Mouse (Mus musculus): ENCODE measurements around the gene Gmeb2. TPM values are rescaled to one million over a fixed set of nuclear protein-coding genes. Genes with fewer than 3 reads are reported as not detected.
"Not testable (repeated sequence)": the region's sequence is repeated elsewhere in the genome, so short reads cannot be mapped to it uniquely, and the experiment has no call there.

The Gmeb2 gene
- polyA plus RNA-seq (2015; fragmentation: Nextera tagmentation; extraction: Ambion mirVana) = 18.1 and 19.4 TPM in 2 replicates

DNA sequence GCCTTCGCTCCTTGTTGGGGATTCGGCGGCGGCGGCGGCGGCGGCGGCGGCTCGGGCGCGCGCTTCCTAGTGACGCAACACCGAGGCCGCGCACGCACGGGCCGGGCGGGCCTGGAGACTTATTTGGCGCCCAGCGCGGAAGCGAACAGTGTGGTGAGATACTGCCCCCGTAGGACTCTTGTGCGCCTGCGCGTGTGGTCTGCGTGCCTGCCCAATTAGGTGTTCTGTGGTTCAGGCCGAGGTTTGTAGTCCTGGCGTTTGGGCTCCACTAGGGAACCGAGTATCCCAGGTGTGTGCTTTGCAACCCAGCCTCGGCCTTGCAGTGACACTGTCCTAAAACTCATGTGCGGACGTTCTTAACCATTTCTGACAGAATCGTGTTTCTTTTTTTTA, at the start of gene Gmeb2:
Gmeb2 (minus strand) TSS at position 78 of the 393 bp plus-strand sequence.
- peak; percentile 96 for ATAC-seq (replicated peaks)
- not testable (repeated sequence) for H3K27me3 ChIP-seq (replicated peaks); H3K36me3 ChIP-seq (replicated peaks); H3K9me3 ChIP-seq
- WGBS = 3% methylated on average over 32 of the region's 38 CpGs
- Histone ChIP-seq H3K4me1 (peaks cover 24% of the 10 kb centered on the region), H3K4me2 (peak within 1 kb of the TSS; percentile 61), H3K27ac (peak within 1 kb of the TSS; percentile 98), H3K4me3 (peak within 1 kb of the TSS; percentile 79), H3K9ac (peak within 1 kb of the TSS; percentile 92)

- H3K27me3 ChIP-seq (replicated peaks) = no peaks in the 10 kb centered on the region
- 57% methylated on average over 3 of the region's 3 CpGs for WGBS
- H3K4me2 ChIP-seq = no peak overlapping the region
- no peak for ATAC-seq (replicated peaks)
- H3K4me3 ChIP-seq = no peak overlapping the region
- H3K27ac ChIP-seq = no peak overlapping the region
- no peak overlapping the region for H3K9ac ChIP-seq
- H3K9me3 ChIP-seq = no peaks in the 10 kb centered on the region
- no peaks in the 10 kb centered on the region for H3K4me1 ChIP-seq
- H3K36me3 ChIP-seq (replicated peaks) = peaks cover 23% of the 10 kb centered on the region
Observed at GRCm38 (mm10) chr2:181334023-181334422, 46.2 kb upstream of the Gmeb2 start.

- ATAC-seq (replicated peaks) = no peak
- Histone ChIP-seq H3K9me3 (no peaks in the 10 kb centered on the region), H3K4me2 (no peak overlapping the region), H3K27ac (no peak overlapping the region), H3K36me3 (replicated peaks) (peaks cover 29% of the 10 kb centered on the region), H3K9ac (no peak overlapping the region), H3K27me3 (replicated peaks) (no peaks in the 10 kb centered on the region), H3K4me1 (no peaks in the 10 kb centered on the region), H3K4me3 (no peak overlapping the region)
Observed at GRCm38 (mm10) chr2:181332542-181332941, 44.7 kb upstream of the Gmeb2 start.

DNA sequence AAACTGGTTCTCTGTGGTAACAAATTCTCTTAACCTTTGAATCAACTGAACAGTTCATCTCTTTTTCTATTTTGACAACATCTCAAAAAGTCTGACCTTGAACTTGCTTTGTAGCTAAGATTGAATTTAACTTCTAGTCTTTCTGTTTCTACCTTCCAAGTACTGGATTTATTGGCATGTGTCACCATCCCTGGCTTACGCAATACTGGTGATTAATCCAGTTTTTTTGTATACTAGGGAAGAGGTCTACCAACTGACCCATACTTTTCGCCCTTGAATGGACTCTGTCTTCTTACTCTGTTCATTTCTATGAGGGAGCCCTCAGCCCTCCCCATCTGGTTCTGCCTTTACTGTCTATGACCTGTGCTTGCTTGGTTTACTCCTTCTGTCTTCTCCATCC, 38.3 kb upstream of the Gmeb2 start:
- no peak for ATAC-seq (replicated peaks)
- no peak overlapping the region for H3K4me2 ChIP-seq
- no peaks in the 10 kb centered on the region for H3K27me3 ChIP-seq (replicated peaks)
- no peaks in the 10 kb centered on the region for H3K4me1 ChIP-seq
- no peak overlapping the region for H3K4me3 ChIP-seq
- H3K9ac ChIP-seq = no peak overlapping the region
- peaks cover 37% of the 10 kb centered on the region for H3K36me3 ChIP-seq (replicated peaks)
- H3K9me3 ChIP-seq = no peaks in the 10 kb centered on the region
- WGBS = 94% methylated on average over 2 of the region's 2 CpGs
- H3K27ac ChIP-seq = no peak overlapping the region

- Histone ChIP-seq H3K4me1 (peaks cover 16% of the 10 kb centered on the region), H3K27me3 (replicated peaks) (no peaks in the 10 kb centered on the region), H3K4me3 (no peak overlapping the region), H3K36me3 (replicated peaks) (peaks cover 24% of the 10 kb centered on the region; the same call in 1 of the 2 replicates), H3K27ac (no peak overlapping the region), H3K9me3 (no peaks in the 10 kb centered on the region), H3K4me2 (no peak overlapping the region), H3K9ac (no peak overlapping the region)
- no peak for ATAC-seq (replicated peaks)
- WGBS = 69% methylated on average over 5 of the region's 5 CpGs
Observed at GRCm38 (mm10) chr2:181322136-181322535, 34.3 kb upstream of the Gmeb2 start.

- H3K9ac ChIP-seq = peak overlapping the region; percentile 49
- peak overlapping the region; percentile 79 for H3K4me2 ChIP-seq
- peaks cover 13% of the 10 kb centered on the region; the same call in 1 of the 2 replicates for H3K36me3 ChIP-seq (replicated peaks)
- peaks cover 16% of the 10 kb centered on the region for H3K4me1 ChIP-seq
- no peaks in the 10 kb centered on the region for H3K27me3 ChIP-seq (replicated peaks)
- peak overlapping the region; percentile 74; the same call in 1 of the 2 replicates for H3K27ac ChIP-seq
- 0 out of 2 replicates have a peak, but pooled peaks have one; percentile 32 for ATAC-seq (replicated peaks)
- 16% methylated on average over 7 of the region's 7 CpGs for WGBS
- H3K4me3 ChIP-seq = peak overlapping the region; percentile 61
- no peaks in the 10 kb centered on the region for H3K9me3 ChIP-seq
Observed at GRCm38 (mm10) chr2:181320103-181320499, 32.3 kb upstream of the Gmeb2 start.

GRCm38 (mm10) chr2:181319248-181320102, 31.6 kb upstream of the Gmeb2 start, which contains the start of gene Rtel1:
Gene Rtel1, plus strand, starts transcription at chr2:181319739.
- Histone ChIP-seq H3K27ac (peak within 1 kb of the TSS; percentile 74), H3K4me3 (peak within 1 kb of the TSS; percentile 61), H3K27me3 (replicated peaks) (no peaks in the 10 kb centered on the region), H3K4me2 (peak within 1 kb of the TSS; percentile 79), H3K9me3 (no peaks in the 10 kb centered on the region), H3K36me3 (replicated peaks) (peaks cover 9% of the 10 kb centered on the region; the same call in 1 of the 2 replicates), H3K4me1 (peaks cover 22% of the 10 kb centered on the region), H3K9ac (peak within 1 kb of the TSS; percentile 49)
- WGBS = 5% methylated on average over 40 of the region's 40 CpGs
- peak; percentile 91 for ATAC-seq (replicated peaks)

DNA sequence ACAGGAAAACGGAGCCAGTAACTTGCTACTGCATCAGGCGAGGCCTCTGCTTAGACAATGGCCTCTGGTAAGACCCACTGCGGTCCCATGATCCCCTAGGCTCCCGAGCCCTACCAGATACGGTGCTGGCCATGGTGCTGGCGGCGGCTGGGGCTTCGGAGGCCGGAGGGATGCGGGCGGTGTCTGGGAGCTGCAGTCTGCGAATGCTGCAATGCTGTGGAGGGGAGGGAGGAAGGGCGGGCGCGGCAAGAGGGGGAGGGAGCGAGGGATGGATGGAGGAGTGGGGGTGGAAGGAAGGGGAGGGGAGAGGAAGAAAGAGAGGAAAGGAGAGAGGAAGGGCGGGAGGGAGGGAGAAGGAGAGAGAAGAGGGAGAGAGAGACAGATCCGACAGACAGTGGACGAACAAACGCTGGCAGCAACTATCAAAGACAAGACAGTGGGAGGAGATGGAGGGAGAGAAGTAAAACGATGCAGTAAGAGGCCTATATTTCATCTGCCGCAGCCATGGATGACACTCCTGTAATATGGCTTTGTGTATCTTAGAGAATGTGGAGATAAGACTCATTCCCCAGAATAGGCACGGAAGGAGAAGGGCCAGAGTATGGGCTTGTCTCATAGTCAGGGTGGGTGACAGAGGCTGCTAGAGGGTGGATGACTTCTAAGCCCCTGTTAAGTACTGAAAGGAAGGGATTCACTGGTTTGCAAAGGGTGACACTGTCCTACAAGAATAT, 26.4 kb upstream of the Gmeb2 start, which contains the start of gene Stmn3:
Stmn3 (minus strand) TSS at position 421 of the 731 bp plus-strand sequence.
- Histone ChIP-seq H3K4me3 (peak within 1 kb of the TSS; percentile 97), H3K9ac (peak within 1 kb of the TSS; percentile 99), H3K4me1 (peaks cover 36% of the 10 kb centered on the region), H3K9me3 (no peaks in the 10 kb centered on the region), H3K4me2 (peak within 1 kb of the TSS; percentile 80), H3K27me3 (replicated peaks) (no peaks in the 10 kb centered on the region), H3K36me3 (replicated peaks) (no peaks in the 10 kb centered on the region), H3K27ac (peak within 1 kb of the TSS; percentile 97)
- ATAC-seq (replicated peaks) = peak; percentile 91
- WGBS = 3% methylated on average over 23 of the region's 23 CpGs

- Histone ChIP-seq H3K4me3 (peak overlapping the region; percentile 97), H3K27me3 (replicated peaks) (no peaks in the 10 kb centered on the region), H3K9ac (peak overlapping the region; percentile 99), H3K27ac (peak overlapping the region; percentile 97), H3K36me3 (replicated peaks) (peaks cover 6% of the 10 kb centered on the region; the same call in 1 of the 2 replicates), H3K4me2 (peak overlapping the region; percentile 80), H3K4me1 (peaks cover 31% of the 10 kb centered on the region), H3K9me3 (no peaks in the 10 kb centered on the region)
- peak; percentile 76 for ATAC-seq (replicated peaks)
- under 1% methylated on average over 35 of the region's 35 CpGs for WGBS
Observed at GRCm38 (mm10) chr2:181313344-181314079, 25.7 kb upstream of the Gmeb2 start.

- Histone ChIP-seq H3K9ac (peak overlapping the region; percentile 99), H3K27me3 (replicated peaks) (no peaks in the 10 kb centered on the region), H3K9me3 (no peaks in the 10 kb centered on the region), H3K4me2 (peak overlapping the region; percentile 80), H3K36me3 (replicated peaks) (peaks cover 11% of the 10 kb centered on the region; the same call in 1 of the 2 replicates), H3K27ac (peak overlapping the region; percentile 97), H3K4me1 (peaks cover 31% of the 10 kb centered on the region), H3K4me3 (peak overlapping the region; percentile 97)
- ATAC-seq (replicated peaks) = no peak
- WGBS = 14% methylated on average over 5 of the region's 5 CpGs
Observed at GRCm38 (mm10) chr2:181313006-181313343, 25.1 kb upstream of the Gmeb2 start.

GRCm38 (mm10) chr2:181312435-181312834, 24.6 kb upstream of the Gmeb2 start:
- 57% methylated on average over 3 of the region's 3 CpGs for WGBS
- ATAC-seq (replicated peaks) = no peak

More at GRCm38 (mm10) chr2:181312435-181312834, 24.6 kb upstream of the Gmeb2 start:
- H3K4me3 ChIP-seq = peak overlapping the region; percentile 97
- H3K9ac ChIP-seq = peak overlapping the region; percentile 99
- H3K27ac ChIP-seq = peak overlapping the region; percentile 97
- H3K27me3 ChIP-seq (replicated peaks) = no peaks in the 10 kb centered on the region
- H3K4me1 ChIP-seq = peaks cover 31% of the 10 kb centered on the region
- no peaks in the 10 kb centered on the region for H3K9me3 ChIP-seq
- H3K4me2 ChIP-seq = peak overlapping the region; percentile 80
- H3K36me3 ChIP-seq (replicated peaks) = peaks cover 15% of the 10 kb centered on the region

All from midbrain, embryonic 15.5 days (tissue).